Mouse (Mus musculus): ENCODE measurements around the gene Prune2.

GRCm38 (mm10) chr19:17244544-17244943, 288.6 kb downstream of the Prune2 start:
- TF ChIP-seq CTCF (IDR thresholded peaks at IDR 0.05; ENCODE audit: low read depth, low read length) (no peak), GATA1 (IDR thresholded peaks at IDR 0.05; ENCODE audit: borderline replicate concordance, low read length) (no peak)
